Mouse (Mus musculus) erythroblast, embryonic 14.5 days (primary cell): ENCODE results near the gene Lrpprc. TPM values are rescaled to one million over a fixed set of nuclear protein-coding genes. Genes with fewer than 3 reads are reported as not detected.

Source experiments
- H3K27me3 ChIP-seq: 2 replicates; pipeline ENCODE4 v1.6.1; 2012; ENCODE audit warnings: inconsistent platforms; ENCODE audit not compliant: control insufficient read depth
- H3K36me3 ChIP-seq: 2 replicates; pipeline ENCODE4 v1.6.1; 2012; ENCODE audit warnings: mild to moderate bottlenecking, inconsistent platforms; ENCODE audit not compliant: control insufficient read depth
- H3K4me1 ChIP-seq: 2 replicates; pipeline ENCODE4 v1.6.1; 2012; ENCODE audit warnings: inconsistent platforms; ENCODE audit not compliant: control insufficient read depth
- H3K4me3 ChIP-seq: replicated peaks from 2 replicates; pipeline ENCODE3; 2012; ENCODE audit warnings: moderate library complexity, mild to moderate bottlenecking, inconsistent platforms
- H3K9me3 ChIP-seq: 2 replicates; pipeline ENCODE4 v1.6.1; 2012; ENCODE audit warnings: low read length, inconsistent platforms, mixed read lengths; ENCODE audit not compliant: control insufficient read depth
- GATA1 ChIP-seq: IDR thresholded peaks from 2 replicates; pipeline ENCODE4 v1.6.1; 2012; ENCODE audit warnings: low read length, inconsistent platforms, mixed read lengths
- TAL1 ChIP-seq: IDR thresholded peaks from 3 replicates; pipeline ENCODE4 v1.6.1; 2012; ENCODE audit warnings: low read length, inconsistent platforms, mixed read lengths
- polyA plus RNA-seq: library from polyadenylated mRNA; stranded (reverse); fragments of >175 nt; gene quantifications from 2 replicates; pipeline ENCODE4 v1.2.3, GENCODE M21; 2012

The Lrpprc gene
- polyA plus RNA-seq, 1 experiment, result 0.31 TPM

GRCm38 (mm10) chr17:84667848-84668247 is 122.7 kb downstream of the Lrpprc start:
- TF ChIP-seq TAL1 (no peak), GATA1 (no peak)
- no peaks in the 10 kb centered on the region for H3K27me3 ChIP-seq
- H3K36me3 ChIP-seq, result no peaks in the 10 kb centered on the region
- H3K4me3 ChIP-seq, result no peak overlapping the region
- H3K9me3 ChIP-seq, result no peaks in the 10 kb centered on the region; the same call in 1 of the 2 replicates
- H3K4me1 ChIP-seq, result no peaks in the 10 kb centered on the region

- no peaks in the 10 kb centered on the region for H3K27me3 ChIP-seq
- no peak for TF ChIP-seq TAL1
- TF ChIP-seq GATA1, result no peak
- H3K4me3 ChIP-seq, result no peak overlapping the region
- no peaks in the 10 kb centered on the region for H3K4me1 ChIP-seq
- H3K9me3 ChIP-seq, result no peaks in the 10 kb centered on the region; the same call in 1 of the 2 replicates
- H3K36me3 ChIP-seq, result no peaks in the 10 kb centered on the region
Measured at GRCm38 (mm10) chr17:84665691-84666090, 124.9 kb downstream of the Lrpprc start.

- H3K4me3 ChIP-seq, result no peak overlapping the region
- no peaks in the 10 kb centered on the region for H3K4me1 ChIP-seq
- H3K27me3 ChIP-seq, result no peaks in the 10 kb centered on the region
- H3K9me3 ChIP-seq, result no peaks in the 10 kb centered on the region; the same call in 1 of the 2 replicates
- no peaks in the 10 kb centered on the region for H3K36me3 ChIP-seq
- TF ChIP-seq GATA1, result no peak
- TF ChIP-seq TAL1, result no peak
Measured at GRCm38 (mm10) chr17:84665053-84665452, 125.5 kb downstream of the Lrpprc start.

GRCm38 (mm10) chr17:84658951-84659350 is 131.6 kb downstream of the Lrpprc start:
- H3K4me1 ChIP-seq, result no peaks in the 10 kb centered on the region
- H3K9me3 ChIP-seq, result no peaks in the 10 kb centered on the region
- no peaks in the 10 kb centered on the region for H3K36me3 ChIP-seq
- no peaks in the 10 kb centered on the region for H3K27me3 ChIP-seq
- no peak overlapping the region for H3K4me3 ChIP-seq
- TF ChIP-seq GATA1 (no peak), TAL1 (no peak)

- no peaks in the 10 kb centered on the region for H3K4me1 ChIP-seq
- no peak for TF ChIP-seq GATA1
- TF ChIP-seq TAL1, result no peak
- H3K36me3 ChIP-seq, result no peaks in the 10 kb centered on the region
- H3K27me3 ChIP-seq, result no peaks in the 10 kb centered on the region
- H3K4me3 ChIP-seq, result no peak overlapping the region
- no peaks in the 10 kb centered on the region for H3K9me3 ChIP-seq
Measured at GRCm38 (mm10) chr17:84658195-84658594, 132.4 kb downstream of the Lrpprc start.

GRCm38 (mm10) chr17:84657782-84658181 is 132.8 kb downstream of the Lrpprc start:
- Histone ChIP-seq H3K27me3 (no peaks in the 10 kb centered on the region), H3K4me1 (no peaks in the 10 kb centered on the region), H3K4me3 (no peak overlapping the region), H3K9me3 (no peaks in the 10 kb centered on the region), H3K36me3 (no peaks in the 10 kb centered on the region)
- TF ChIP-seq GATA1 (no peak), TAL1 (no peak)

- Histone ChIP-seq H3K4me3 (no peak overlapping the region), H3K9me3 (no peaks in the 10 kb centered on the region), H3K27me3 (no peaks in the 10 kb centered on the region), H3K36me3 (no peaks in the 10 kb centered on the region), H3K4me1 (no peaks in the 10 kb centered on the region)
- TF ChIP-seq GATA1, result no peak
- TF ChIP-seq TAL1, result no peak
Measured at GRCm38 (mm10) chr17:84657422-84657732, 133.2 kb downstream of the Lrpprc start.

- Histone ChIP-seq H3K4me1 (no peaks in the 10 kb centered on the region), H3K27me3 (no peaks in the 10 kb centered on the region), H3K9me3 (no peaks in the 10 kb centered on the region), H3K36me3 (no peaks in the 10 kb centered on the region), H3K4me3 (no peak overlapping the region)
- TF ChIP-seq GATA1 (no peak), TAL1 (no peak)
Measured at GRCm38 (mm10) chr17:84656653-84657421, 133.8 kb downstream of the Lrpprc start.

GRCm38 (mm10) chr17:84656205-84656604 is 134.4 kb downstream of the Lrpprc start:
- H3K4me1 ChIP-seq, result no peaks in the 10 kb centered on the region
- H3K9me3 ChIP-seq, result no peaks in the 10 kb centered on the region
- no peaks in the 10 kb centered on the region for H3K27me3 ChIP-seq
- no peak overlapping the region for H3K4me3 ChIP-seq
- no peaks in the 10 kb centered on the region for H3K36me3 ChIP-seq
- TF ChIP-seq TAL1, result no peak
- TF ChIP-seq GATA1, result no peak

Other genes starting within 250 kb of the Lrpprc start
- not detected in 2 replicates for gene Dync2li1, start 164.3 kb downstream of the Lrpprc start, polyA plus RNA-seq
- not detected in 2 replicates for gene Abcg8, start 114.5 kb downstream of the Lrpprc start, polyA plus RNA-seq
- not detected in 2 replicates for gene Abcg5, start 107.8 kb downstream of the Lrpprc start, polyA plus RNA-seq
- 2.0 and 2.6 TPM in 2 replicates for gene Ppm1b, start 166.0 kb upstream of the Lrpprc start, polyA plus RNA-seq
- not detected in 2 replicates for gene Slc3a1, start 237.6 kb upstream of the Lrpprc start, polyA plus RNA-seq